In genomic region chr10:45800070-45800851, GRCm38 (mm10) we compare ENCODE assay signal across 9 mouse cellular contexts.
A peak's percentile ranks its signal among the peaks of the same experiment; 100 is the strongest.
DNase-seq lines count a peak whose midpoint lies in the region; ATAC-seq and TF ChIP-seq lines count a peak whose summit lies in the region.
"Had no signal": no experiment of that assay in that cellular context is flagged by ENCODE, and none has a peak within 500 bp of the region (broad histone marks: within the 10 kb centered on the region; RNA-seq: fewer than 3 reads in every experiment).

No protein-coding gene starts in this region.

- peak; percentile 70; the same call in 1 of the 2 replicates for ATAC-seq in megakaryocyte-erythroid progenitor cell, adult 5-6 weeks (replicated peaks; ENCODE audit: low FRiP score, low TSS enrichment, poor library complexity, severe bottlenecking)

- WGBS in heart, embryonic 10.5 days = 59% methylated on average over 12 of the region's 12 CpGs

- no peak overlapping the region for H3K9ac ChIP-seq in ES-Bruce4 (ENCODE audit: low read depth, poor library complexity, severe bottlenecking)
- H3K9ac ChIP-seq: limb, embryonic 13.5 days had no signal

- H3K27ac ChIP-seq in heart, embryonic 10.5 days = no peak overlapping the region
- no peak overlapping the region for H3K27ac ChIP-seq in ES-Bruce4 (ENCODE audit: insufficient read depth, low read length)
- H3K27ac ChIP-seq: limb, embryonic 13.5 days had no signal

- no peaks in the 10 kb centered on the region for H3K4me1 ChIP-seq in heart, embryonic 10.5 days
- no peaks in the 10 kb centered on the region for H3K4me1 ChIP-seq in ES-Bruce4 (ENCODE audit: control insufficient read depth, insufficient read depth, low read length)

- no peaks in the 10 kb centered on the region for H3K9me3 ChIP-seq in heart, embryonic 10.5 days
- H3K9me3 ChIP-seq in ES-Bruce4 (replicated peaks; ENCODE audit: control insufficient read depth, insufficient read depth, low read length, poor library complexity, severe bottlenecking) = no peaks in the 10 kb centered on the region
- H3K9me3 ChIP-seq: limb, embryonic 13.5 days had no signal

- TF ChIP-seq POLR2A in ES-Bruce4 (IDR thresholded peaks at IDR 0.05; ENCODE audit: insufficient read depth, low read length) = no peak

- peak; percentile 55 for TF ChIP-seq CTCF in ES-Bruce4 (IDR thresholded peaks at IDR 0.05; ENCODE audit: low read depth, low read length)

- H3K4me3 ChIP-seq in heart, embryonic 10.5 days = no peak overlapping the region
- no peak overlapping the region for H3K4me3 ChIP-seq in ES-Bruce4 (ENCODE audit: low read depth, low read length)
- H3K4me3 ChIP-seq: limb, embryonic 13.5 days had no signal

- H3K27me3 ChIP-seq in heart, embryonic 10.5 days (ENCODE audit: insufficient read depth, poor library complexity, severe bottlenecking) = no peaks in the 10 kb centered on the region
- H3K27me3 ChIP-seq in ES-Bruce4 (ENCODE audit: control insufficient read depth, insufficient read depth, low read length, poor library complexity, severe bottlenecking) = no peaks in the 10 kb centered on the region
- H3K27me3 ChIP-seq: limb, embryonic 13.5 days had no signal

- TF ChIP-seq EP300 in ES-Bruce4 (IDR thresholded peaks at IDR 0.05; ENCODE audit: insufficient read depth, low read depth, low read length) = no peak

- H3K36me3 ChIP-seq in heart, embryonic 10.5 days = no peaks in the 10 kb centered on the region
- H3K36me3 ChIP-seq in ES-Bruce4 (ENCODE audit: control insufficient read depth, insufficient read depth, low read length, poor library complexity, severe bottlenecking) = no peaks in the 10 kb centered on the region
- H3K36me3 ChIP-seq: limb, embryonic 13.5 days had no signal

- intact Hi-C loops in heart, postnatal 10 days (cut with DNase I) = loop anchor here (1.0 to 5.0 kb wide), 4 partner anchors 87 to 418 kb away; no protein-coding TSS in a partner anchor

- DNase-seq in heart, postnatal 10 days = peak; percentile 38 to 63
- DNase-seq in heart, embryonic 10.5 days (ENCODE audit: low spot score) = no peak
- DNase-seq in c-Kit-positive CD71-positive TER-119-negative erythroid progenitor cells, embryonic 14.5 days (ENCODE audit: low read depth) = peak; percentile 25
- DNase-seq in frontal cortex, postnatal 25 days (ENCODE audit: low spot score in 2 of 2) = peak; percentile 19 to 20
- DNase-seq in layer of hippocampus, adult 18-20 months (ENCODE audit: low spot score in 2 of 2) = peak; percentile 25 to 61
- peak; percentile 6 to 11 for DNase-seq in thymus, postnatal 36 days
